Mouse (Mus musculus): ENCODE measurements at regions not wholly inside any gene's neighbourhood (a gene's known extent, or its start where the extent isn't known, plus 50 kb on each side); places are given as distances from the start of the nearest gene placed in this dataset.

GRCm38 (mm10) chr3:52161688-52162087 lies 56.8 kb upstream of the Maml3 start:
- TF ChIP-seq CTCF (IDR thresholded peaks at IDR 0.05; ENCODE audit: control insufficient read depth, insufficient read depth, insufficient read length) (no peak), MAX (IDR thresholded peaks at IDR 0.05) (no peak), FOSL1 (IDR thresholded peaks at IDR 0.05; ENCODE audit: insufficient read depth, low read length, poor library complexity, severe bottlenecking) (no peak)

Measured in C2C12 (cell line).